Mouse (Mus musculus): Measurements from ENCODE around the gene Mcf2l. TPM values are rescaled to one million over a fixed set of nuclear protein-coding genes. Genes with fewer than 3 reads are reported as not detected.

Gene Mcf2l
- polyA plus RNA-seq, 1 experiment, result 245 TPM

GRCm38 (mm10) chr8:12897815-12898214 is 24.2 kb downstream of the Mcf2l start:
- Histone ChIP-seq H3K4me1 (ENCODE audit: control insufficient read depth, insufficient read depth, low read length) (no peaks in the 10 kb centered on the region; the same call in 1 of the 2 replicates), H3K27ac (ENCODE audit: insufficient read depth, low read depth, low read length) (no peak overlapping the region), H3K4me3 (ENCODE audit: insufficient read depth, low read depth, low read length) (no peak overlapping the region)
- 82% methylated on average over 9 of the region's 9 CpGs for WGBS
- no peak for TF ChIP-seq POLR2A (IDR thresholded peaks at IDR 0.05; ENCODE audit: insufficient read depth, low read depth, low read length)
- TF ChIP-seq CTCF (IDR thresholded peaks at IDR 0.05; ENCODE audit: insufficient read depth, low read depth, low read length), result no peak

GRCm38 (mm10) chr8:12903790-12904415 is 30.3 kb downstream of the Mcf2l start:
- Histone ChIP-seq H3K27ac (ENCODE audit: insufficient read depth, low read depth, low read length) (no peak overlapping the region), H3K4me3 (ENCODE audit: insufficient read depth, low read depth, low read length) (no peak overlapping the region), H3K4me1 (ENCODE audit: control insufficient read depth, insufficient read depth, low read length) (no peaks in the 10 kb centered on the region)
- 88% methylated on average over 13 of the region's 13 CpGs for WGBS
- TF ChIP-seq POLR2A (IDR thresholded peaks at IDR 0.05; ENCODE audit: insufficient read depth, low read depth, low read length) (no peak), CTCF (IDR thresholded peaks at IDR 0.05; ENCODE audit: insufficient read depth, low read depth, low read length) (no peak)

DNA sequence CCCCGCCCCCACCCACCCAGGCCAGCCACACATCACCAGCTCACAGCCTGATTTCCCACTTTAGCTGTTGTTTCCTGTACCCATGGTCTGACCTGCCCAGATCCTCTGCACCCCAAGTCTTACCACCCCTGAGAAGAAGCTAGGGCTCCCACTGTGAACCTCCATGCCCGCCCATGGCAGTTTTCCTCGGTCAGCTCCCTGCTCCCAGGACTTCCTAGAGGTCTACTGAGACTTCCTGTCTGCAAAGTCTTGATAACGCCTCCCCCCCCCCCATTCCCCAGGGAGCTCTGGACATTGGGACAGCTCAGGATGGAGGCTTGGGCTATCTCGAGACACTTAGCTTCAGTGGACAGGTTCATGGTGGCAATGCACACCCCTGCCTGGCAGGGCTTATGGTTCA is 31.5 kb downstream of the Mcf2l start:
- no peak for TF ChIP-seq CTCF (IDR thresholded peaks at IDR 0.05; ENCODE audit: insufficient read depth, low read depth, low read length)
- TF ChIP-seq POLR2A (IDR thresholded peaks at IDR 0.05; ENCODE audit: insufficient read depth, low read depth, low read length), result no peak
- Histone ChIP-seq H3K27ac (ENCODE audit: insufficient read depth, low read depth, low read length) (0 out of 2 replicates have a peak overlapping the region, but pooled peaks have one; percentile 9), H3K4me3 (ENCODE audit: insufficient read depth, low read depth, low read length) (no peak overlapping the region), H3K4me1 (ENCODE audit: control insufficient read depth, insufficient read depth, low read length) (no peaks in the 10 kb centered on the region)
- 92% methylated on average over 5 of the region's 5 CpGs for WGBS

DNA sequence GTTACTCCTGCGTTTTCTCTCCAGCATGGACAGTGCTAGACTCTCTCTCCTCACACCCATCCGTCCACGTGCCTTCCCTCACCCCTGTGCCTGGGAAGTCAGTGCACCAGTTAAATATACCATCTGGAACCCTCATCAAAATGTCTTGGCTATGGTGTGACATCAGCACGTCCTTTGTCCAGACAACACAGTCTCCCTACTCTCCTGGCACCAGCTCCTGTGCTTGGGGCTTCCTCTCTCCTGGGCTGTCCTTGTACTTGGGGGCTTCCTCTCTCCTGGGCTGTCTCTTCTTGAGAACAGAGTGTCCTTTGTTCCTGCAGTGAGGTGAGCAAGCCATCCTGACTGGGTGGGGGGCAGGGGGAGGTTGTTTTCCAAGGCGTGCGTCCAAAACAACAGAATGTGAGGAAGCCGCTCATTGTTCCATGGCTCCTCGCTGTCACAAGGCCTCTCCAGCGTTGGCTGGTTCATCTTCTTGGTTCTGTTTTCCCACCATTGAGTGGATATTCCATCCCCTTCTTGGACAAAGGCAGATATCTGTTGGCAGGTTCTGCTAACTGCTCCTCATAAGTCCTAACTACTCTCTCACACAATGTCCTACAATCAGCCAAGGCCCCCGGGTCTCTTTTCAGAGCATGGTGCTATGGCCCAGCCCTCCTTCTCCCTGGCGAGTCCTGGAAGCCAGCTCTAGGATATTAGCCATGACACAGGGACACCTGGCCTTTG is 32.2 kb downstream of the Mcf2l start:
- 85% methylated on average over 11 of the region's 11 CpGs for WGBS
- H3K27ac ChIP-seq (ENCODE audit: insufficient read depth, low read depth, low read length), result 0 out of 2 replicates have a peak overlapping the region, but pooled peaks have one; percentile 9
- no peak overlapping the region for H3K4me3 ChIP-seq (ENCODE audit: insufficient read depth, low read depth, low read length)
- TF ChIP-seq CTCF (IDR thresholded peaks at IDR 0.05; ENCODE audit: insufficient read depth, low read depth, low read length) (no peak), POLR2A (IDR thresholded peaks at IDR 0.05; ENCODE audit: insufficient read depth, low read depth, low read length) (no peak)
- H3K4me1 ChIP-seq (ENCODE audit: control insufficient read depth, insufficient read depth, low read length), result no peaks in the 10 kb centered on the region

DNA sequence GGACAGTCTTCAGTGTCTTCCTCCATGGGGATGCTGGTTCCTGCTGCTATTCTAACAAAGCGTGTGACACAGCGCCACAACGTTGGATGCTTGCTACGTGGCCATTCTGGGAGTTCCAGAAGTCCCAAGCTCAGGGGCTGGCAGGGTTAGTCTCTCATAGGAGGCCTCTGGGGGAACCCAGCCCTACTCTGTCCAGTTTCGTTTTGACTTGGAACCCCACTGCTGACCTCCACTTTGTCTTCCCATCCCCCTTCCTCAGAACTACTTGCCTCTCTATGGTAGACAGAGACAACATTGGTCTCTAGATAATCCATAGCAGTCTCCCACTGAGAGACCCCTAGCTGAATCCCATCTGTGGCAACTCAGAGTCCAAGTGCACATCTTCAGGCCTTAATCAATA is 33.0 kb downstream of the Mcf2l start:
- Histone ChIP-seq H3K27ac (ENCODE audit: insufficient read depth, low read depth, low read length) (no peak overlapping the region), H3K4me3 (ENCODE audit: insufficient read depth, low read depth, low read length) (no peak overlapping the region), H3K4me1 (ENCODE audit: control insufficient read depth, insufficient read depth, low read length) (no peaks in the 10 kb centered on the region)
- WGBS, result 79% methylated on average over 5 of the region's 5 CpGs
- TF ChIP-seq POLR2A (IDR thresholded peaks at IDR 0.05; ENCODE audit: insufficient read depth, low read depth, low read length), result no peak
- TF ChIP-seq CTCF (IDR thresholded peaks at IDR 0.05; ENCODE audit: insufficient read depth, low read depth, low read length), result no peak

DNA sequence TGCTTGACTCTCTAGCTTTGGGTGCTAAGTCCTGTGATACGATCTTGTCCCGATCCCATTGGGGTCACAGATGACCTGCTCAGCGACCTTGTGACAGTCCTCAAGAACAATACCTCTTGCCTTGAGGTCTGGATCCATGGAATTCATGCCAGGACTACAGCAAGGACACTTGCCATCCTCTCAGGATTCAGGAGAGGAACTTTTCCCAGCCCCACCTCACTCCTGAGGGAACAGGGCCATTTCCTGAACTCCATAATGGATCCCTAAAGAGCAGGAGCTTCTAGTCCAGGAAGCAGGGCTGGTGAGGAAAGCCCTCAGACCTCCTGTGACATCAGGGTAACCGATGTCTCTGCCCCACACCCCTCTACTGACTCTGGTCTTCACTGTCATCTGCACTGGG is 34.1 kb downstream of the Mcf2l start:
- WGBS, result 88% methylated on average over 4 of the region's 4 CpGs
- H3K27ac ChIP-seq (ENCODE audit: insufficient read depth, low read depth, low read length), result no peak overlapping the region
- H3K4me1 ChIP-seq (ENCODE audit: control insufficient read depth, insufficient read depth, low read length), result no peaks in the 10 kb centered on the region
- no peak overlapping the region for H3K4me3 ChIP-seq (ENCODE audit: insufficient read depth, low read depth, low read length)
- TF ChIP-seq CTCF (IDR thresholded peaks at IDR 0.05; ENCODE audit: insufficient read depth, low read depth, low read length) (no peak), POLR2A (IDR thresholded peaks at IDR 0.05; ENCODE audit: insufficient read depth, low read depth, low read length) (no peak)

- TF ChIP-seq CTCF (IDR thresholded peaks at IDR 0.05; ENCODE audit: insufficient read depth, low read depth, low read length) (no peak), POLR2A (IDR thresholded peaks at IDR 0.05; ENCODE audit: insufficient read depth, low read depth, low read length) (no peak)
- no peak overlapping the region for H3K27ac ChIP-seq (ENCODE audit: insufficient read depth, low read depth, low read length)
- peaks cover 9% of the 10 kb centered on the region; the same call in 1 of the 2 replicates for H3K4me1 ChIP-seq (ENCODE audit: control insufficient read depth, insufficient read depth, low read length)
- 35% methylated on average over 5 of the region's 5 CpGs for WGBS
- no peak overlapping the region for H3K4me3 ChIP-seq (ENCODE audit: insufficient read depth, low read depth, low read length)
Measured at GRCm38 (mm10) chr8:12912011-12912410, 38.4 kb downstream of the Mcf2l start.

- 7% methylated on average over 42 of the region's 42 CpGs for WGBS
- Histone ChIP-seq H3K4me1 (ENCODE audit: control insufficient read depth, insufficient read depth, low read length) (peaks cover 17% of the 10 kb centered on the region), H3K4me3 (ENCODE audit: insufficient read depth, low read depth, low read length) (peak overlapping the region; percentile 67), H3K27ac (ENCODE audit: insufficient read depth, low read depth, low read length) (peak overlapping the region; percentile 24)
- no peak for TF ChIP-seq CTCF (IDR thresholded peaks at IDR 0.05; ENCODE audit: insufficient read depth, low read depth, low read length)
Measured at GRCm38 (mm10) chr8:12915187-12916006, 41.8 kb downstream of the Mcf2l start.
